ENCODE assay signal across 25 mouse cellular contexts in genomic region chr6:36671274-36671673, GRCm38 (mm10).
"Had no signal": no experiment of that assay in that cellular context is flagged by ENCODE, and none has a peak within 500 bp of the region (broad histone marks: within the 10 kb centered on the region; RNA-seq: fewer than 3 reads in every experiment).

No protein-coding gene starts in this region.

- H3K27me3 ChIP-seq: heart, embryonic 12.5 days; hindbrain, embryonic 12.5 days; limb, embryonic 12.5 days; liver, embryonic 13.5 days had no signal

- H3K9ac ChIP-seq: heart, embryonic 12.5 days; hindbrain, embryonic 12.5 days; hindbrain, embryonic 14.5 days; limb, embryonic 12.5 days; liver, embryonic 13.5 days had no signal

- H3K4me3 ChIP-seq: gastrocnemius, adult 2 months; heart, embryonic 10.5 days; heart, embryonic 12.5 days; hindbrain, embryonic 10.5 days; hindbrain, embryonic 12.5 days; layer of hippocampus, adult 2 months; left cerebral cortex, adult 2 months; limb, embryonic 10.5 days; limb, embryonic 12.5 days; liver, embryonic 13.5 days had no signal

- H3K4me1 ChIP-seq: limb, embryonic 10.5 days; limb, embryonic 12.5 days; liver, embryonic 13.5 days had no signal

- ATAC-seq: hindbrain, embryonic 16.5 days; inflammation-experienced regulatory T-cells, adult 6 months; intestine, embryonic 16.5 days had no signal

- H3K36me3 ChIP-seq: heart, embryonic 10.5 days; heart, embryonic 12.5 days; hindbrain, embryonic 10.5 days; hindbrain, embryonic 12.5 days; limb, embryonic 10.5 days; limb, embryonic 12.5 days; liver, embryonic 13.5 days had no signal

- H3K4me2 ChIP-seq: heart, embryonic 12.5 days; hindbrain, embryonic 12.5 days; hindbrain, embryonic 14.5 days; limb, embryonic 12.5 days; liver, embryonic 11.5 days; liver, embryonic 13.5 days had no signal

- DNase-seq: gastrocnemius, adult 2 months; gastrocnemius, postnatal 10 days; gastrocnemius, postnatal 25 days; heart, adult 18-20 months; heart, postnatal 10 days; heart, postnatal 4 days; kidney, adult 18-20 months; kidney, adult 8-10 months; kidney, postnatal 25 days; kidney, postnatal 4 days; liver; liver, embryonic 13.5 days had no signal

- H3K27ac ChIP-seq: gastrocnemius, adult 2 months; heart, embryonic 10.5 days; hindbrain, embryonic 12.5 days; hindbrain, embryonic 14.5 days; layer of hippocampus, adult 2 months; left cerebral cortex, adult 2 months; limb, embryonic 10.5 days; limb, embryonic 12.5 days; liver, embryonic 13.5 days had no signal

- H3K9me3 ChIP-seq: heart, embryonic 10.5 days; heart, embryonic 12.5 days; hindbrain, embryonic 10.5 days; hindbrain, embryonic 12.5 days; limb, embryonic 10.5 days; limb, embryonic 12.5 days; liver, embryonic 13.5 days had no signal
